Mouse (Mus musculus) testis, adult 2 months (tissue): Measurements from ENCODE around the gene Ppp1r12a.

Source experiments
- CTCF ChIP-seq: fragments of 200-500 bp; IDR thresholded peaks from 2 replicates; pipeline ENCODE4 v1.5.1; 2012; ENCODE audit warnings: low read depth, mild to moderate bottlenecking, inconsistent platforms, low read length, moderate library complexity; ENCODE audit not compliant: control insufficient read depth, insufficient read depth, insufficient replicate concordance
- POLR2A ChIP-seq: fragments of 200-500 bp; IDR thresholded peaks from 2 replicates; pipeline ENCODE4 v1.6.1; 2012; ENCODE audit warnings: low read depth, mild to moderate bottlenecking, inconsistent platforms, low read length, moderate library complexity; ENCODE audit not compliant: control insufficient read depth

GRCm38 (mm10) chr10:108163021-108163410 is 1.0 kb downstream of the Ppp1r12a start:
- TF ChIP-seq CTCF (no peak), POLR2A (no peak)
